Mouse (Mus musculus) kidney, adult 11 months (tissue): ENCODE data around the gene Flad1.

Source experiments
- DNase-seq: peaks from one replicate; pipeline ENCODE4 v3.0.0; 2022

The Flad1 gene

GRCm38 (mm10) chr3:89395419-89395805 lies 16.3 kb downstream of the Flad1 start:
- peak; percentile 39 for DNase-seq

DNA sequence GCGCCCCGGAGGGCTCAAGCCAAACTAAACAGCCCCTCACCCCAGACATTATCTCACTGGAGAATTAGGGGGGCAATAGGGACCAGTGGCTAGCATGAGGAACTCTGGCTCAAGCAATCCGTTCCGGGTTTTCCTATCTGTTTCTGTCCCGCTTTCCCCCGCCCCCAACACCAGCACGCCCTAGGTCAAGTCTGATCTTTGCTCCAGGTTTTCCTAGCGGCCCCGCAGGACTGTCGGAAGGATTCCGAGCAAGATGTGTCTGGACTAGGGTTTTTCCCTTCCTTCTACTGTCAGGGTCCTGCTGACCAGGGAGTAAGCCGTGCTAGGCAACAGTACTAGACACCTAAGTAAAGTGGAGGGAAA lies 16.8 kb downstream of the Flad1 start:
- peak; percentile 90 for DNase-seq

- DNase-seq, result peak; percentile 94
These were observed 17.4 kb downstream of the Flad1 start, which contains the start of gene Zbtb7b for GRCm38 (mm10) chr3:89394006-89394893. TSS of gene Zbtb7b (minus strand) at chr3:89394776.

- DNase-seq, result peak; percentile 99
These were observed 18.1 kb downstream of the Flad1 start for GRCm38 (mm10) chr3:89393605-89394004.

DNA sequence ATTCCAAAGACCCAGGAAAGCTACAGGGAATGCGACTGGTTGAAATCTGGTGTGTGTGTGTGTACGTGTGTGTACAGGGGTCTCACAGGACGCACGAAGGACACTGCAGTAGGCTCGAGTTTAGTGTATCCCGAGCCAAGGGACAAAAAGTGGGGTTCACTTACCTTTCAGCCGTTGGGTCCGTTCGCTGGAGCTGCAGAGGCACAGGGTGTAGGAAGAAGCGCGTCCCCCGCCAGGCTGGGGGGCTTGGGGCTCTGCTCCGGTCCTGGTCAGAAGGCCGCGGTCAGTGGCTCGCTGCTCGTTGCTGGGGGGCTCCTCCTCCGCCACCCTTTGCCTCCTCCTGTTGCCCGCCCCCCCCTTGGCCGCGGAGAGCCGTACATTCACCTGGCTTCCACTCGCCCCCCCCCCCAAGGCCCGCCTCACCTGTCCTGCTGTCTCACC lies 18.8 kb downstream of the Flad1 start:
- peak; percentile 61 for DNase-seq

DNA sequence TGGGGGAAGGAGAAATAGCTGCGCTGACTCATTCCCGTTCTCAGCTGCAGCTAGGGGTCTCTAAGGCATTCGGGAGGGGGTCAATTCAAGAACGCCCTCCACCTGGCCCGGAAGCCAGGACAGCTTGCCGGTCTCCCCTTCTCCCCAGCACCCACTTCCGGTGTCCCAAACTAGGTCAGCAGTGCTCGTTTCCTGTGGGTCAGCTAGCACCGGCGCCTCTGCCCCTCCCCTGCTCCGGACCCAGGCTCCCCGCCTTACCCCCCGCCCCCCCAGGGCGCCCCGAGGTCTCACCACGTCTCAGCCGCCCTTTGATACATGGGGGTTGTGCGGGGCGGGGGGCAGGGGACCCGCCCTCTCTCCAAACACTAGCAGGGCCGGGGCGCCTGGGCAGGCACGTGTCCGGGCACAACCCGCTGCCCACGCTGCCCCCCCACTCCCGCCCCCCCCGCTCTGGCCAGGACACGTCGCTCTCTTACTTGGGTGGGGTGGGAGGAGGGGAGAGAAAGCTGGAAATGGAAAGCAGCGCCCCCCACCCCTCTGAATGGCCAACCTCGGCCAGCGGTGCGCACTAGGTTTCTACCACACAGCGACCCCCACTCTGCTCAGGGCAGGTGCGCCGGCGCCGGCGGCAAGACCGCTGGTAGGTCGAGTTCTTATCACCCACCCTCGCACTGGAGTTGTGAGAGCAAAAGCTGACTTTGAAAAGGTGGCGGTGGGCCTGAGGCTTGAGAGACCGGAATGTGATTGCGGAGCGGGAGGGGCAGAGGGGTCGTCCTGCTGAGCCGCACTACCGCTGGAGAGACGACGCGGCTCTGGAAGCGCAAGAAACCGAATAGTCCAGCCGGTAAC lies 19.8 kb downstream of the Flad1 start:
- DNase-seq, result peak; percentile 84

DNA sequence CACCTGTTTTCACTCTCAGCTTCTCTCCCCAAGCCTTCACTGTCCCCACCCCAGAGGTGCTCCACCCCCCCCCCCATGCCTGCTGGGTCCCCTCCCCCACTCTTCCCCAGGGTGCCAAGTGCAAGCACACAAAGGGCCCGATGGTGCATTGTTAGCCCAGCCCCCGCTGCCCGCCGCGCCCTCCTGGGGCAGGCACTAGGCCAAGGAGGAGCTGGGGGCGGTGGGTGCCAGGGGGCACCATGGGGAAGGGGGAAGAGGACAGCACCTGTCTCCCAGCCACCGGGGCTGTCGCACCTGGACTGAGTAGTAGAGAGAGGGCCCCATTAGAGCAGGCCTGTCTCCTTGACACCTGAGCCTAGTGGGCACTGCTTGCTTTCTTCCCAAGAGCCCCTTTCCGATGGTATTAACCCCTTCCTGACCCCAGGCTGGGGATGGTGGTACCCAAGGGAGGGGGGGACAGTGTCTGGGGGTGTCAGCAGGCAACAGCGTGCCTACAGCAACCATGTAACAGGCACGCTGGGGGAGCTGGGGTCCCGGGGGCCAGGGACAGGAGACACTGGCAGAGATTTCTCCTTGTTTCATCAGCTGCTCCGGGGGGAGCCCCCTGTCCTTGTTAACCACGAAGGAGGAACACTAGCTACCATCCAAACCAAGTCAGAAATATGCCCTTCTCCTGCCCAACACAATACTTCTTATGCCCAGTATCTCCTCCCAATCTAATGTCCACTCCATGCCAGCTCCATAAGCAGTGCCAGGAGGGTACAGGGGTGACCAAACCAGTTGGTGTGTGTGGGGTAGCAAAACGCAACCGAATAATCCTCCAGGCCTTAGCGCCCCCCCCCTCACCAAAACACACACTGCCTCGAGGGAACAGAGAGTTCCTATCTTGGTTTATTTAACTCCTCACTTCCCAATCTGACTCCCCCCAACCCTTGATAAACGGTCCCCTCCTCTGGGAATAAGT lies 20.7 kb downstream of the Flad1 start:
- peak; percentile 40 for DNase-seq

DNA sequence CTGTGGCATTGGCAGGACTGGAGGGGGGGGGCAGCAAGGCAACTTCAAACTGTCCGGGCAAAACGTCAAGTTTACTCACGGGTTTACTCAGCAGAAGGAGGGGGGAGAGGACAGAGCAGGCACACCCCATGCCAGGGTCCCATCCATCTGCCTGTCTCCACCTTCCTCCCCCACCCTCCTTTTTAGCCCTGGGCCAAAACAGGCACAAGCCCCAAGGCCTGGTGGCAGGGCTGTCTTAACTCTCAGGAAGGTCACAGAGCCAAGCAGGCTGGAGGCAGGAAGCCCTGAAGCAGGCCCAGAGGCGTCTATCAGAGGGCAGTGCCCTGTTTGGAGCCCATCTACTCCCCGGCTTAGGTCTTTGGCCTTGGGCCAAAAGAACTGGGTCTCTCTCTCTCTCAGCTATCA lies 21.6 kb downstream of the Flad1 start:
- peak; percentile 53 for DNase-seq

DNA sequence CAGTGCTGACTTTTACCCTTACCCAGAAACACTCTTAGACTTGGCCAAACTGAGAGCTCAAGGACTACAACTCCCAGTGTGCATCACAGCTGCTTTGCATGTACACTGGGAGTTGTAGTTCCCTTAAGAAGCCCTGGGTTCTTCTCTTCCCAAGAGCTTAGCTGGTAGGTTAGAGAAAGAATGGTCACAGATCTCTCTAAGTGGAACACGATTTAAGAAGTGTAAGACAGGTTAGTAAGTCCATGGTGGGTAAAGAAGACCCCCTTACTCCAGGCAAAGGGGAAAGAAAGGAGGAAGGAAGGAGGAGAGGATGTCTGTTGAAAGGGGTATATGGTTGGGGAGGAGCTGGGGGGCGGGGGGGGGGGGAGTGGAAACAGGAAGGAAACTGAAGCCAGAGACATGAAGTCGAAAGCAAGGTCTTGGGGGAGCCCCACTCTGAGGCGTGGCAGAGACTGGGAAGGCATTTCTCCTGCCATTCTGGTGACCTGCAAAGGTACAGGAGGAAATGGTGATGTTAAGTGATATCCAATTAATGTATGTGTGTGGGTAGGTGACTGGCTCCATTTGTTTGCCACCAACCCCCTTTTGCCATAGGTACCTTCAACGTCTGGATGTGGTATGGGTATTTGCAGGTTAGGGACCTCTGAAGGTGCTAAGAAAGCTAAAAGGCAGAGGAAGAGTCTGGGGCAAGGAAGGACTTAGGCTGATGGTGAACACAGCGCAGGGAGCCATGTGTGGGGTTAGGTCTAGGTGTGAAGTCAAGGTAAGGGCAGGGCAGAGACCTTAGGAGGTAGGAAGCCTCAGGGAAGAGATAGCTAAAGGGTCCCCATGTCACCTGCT lies 22.5 kb downstream of the Flad1 start:
- peak; percentile 31 for DNase-seq

DNA sequence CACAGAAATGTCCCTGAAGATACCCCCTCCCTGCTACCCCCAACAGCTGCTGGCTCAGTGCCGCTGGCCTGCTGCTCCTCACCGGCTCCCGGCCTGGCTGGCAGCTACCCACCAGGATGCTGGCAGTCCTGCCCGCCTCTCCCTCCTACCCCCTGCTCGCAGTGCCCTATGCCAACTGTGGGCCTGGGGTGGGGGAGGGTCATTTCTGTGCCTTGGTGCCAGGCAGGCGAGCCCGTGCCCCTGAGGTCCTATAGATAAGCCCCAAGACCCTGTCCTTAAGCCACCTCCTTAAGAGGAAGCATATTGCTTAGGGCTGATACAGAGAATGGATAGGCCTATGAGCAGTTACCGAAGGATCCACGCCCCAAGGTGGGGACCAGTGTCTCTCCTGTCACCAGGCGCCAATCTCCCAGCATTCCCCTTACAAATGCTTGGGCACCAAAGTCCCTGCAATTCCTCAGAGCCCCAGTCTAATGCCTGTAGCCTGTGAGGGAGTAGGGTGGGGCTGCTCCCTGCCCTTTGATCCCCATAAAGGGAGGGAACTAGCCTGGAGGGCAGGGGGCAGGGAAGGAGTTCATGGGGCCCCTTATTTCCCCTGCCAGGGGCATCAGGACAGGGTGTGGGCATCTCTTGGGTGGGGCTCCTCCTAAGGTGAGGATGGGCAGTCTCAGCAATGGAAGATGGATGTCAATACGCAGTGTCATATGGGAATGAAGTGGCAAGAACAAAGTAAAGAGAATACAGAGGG lies 23.4 kb downstream of the Flad1 start:
- peak; percentile 67 for DNase-seq

GRCm38 (mm10) chr3:89387632-89388031 lies 24.0 kb downstream of the Flad1 start:
- peak; percentile 37 for DNase-seq

DNA sequence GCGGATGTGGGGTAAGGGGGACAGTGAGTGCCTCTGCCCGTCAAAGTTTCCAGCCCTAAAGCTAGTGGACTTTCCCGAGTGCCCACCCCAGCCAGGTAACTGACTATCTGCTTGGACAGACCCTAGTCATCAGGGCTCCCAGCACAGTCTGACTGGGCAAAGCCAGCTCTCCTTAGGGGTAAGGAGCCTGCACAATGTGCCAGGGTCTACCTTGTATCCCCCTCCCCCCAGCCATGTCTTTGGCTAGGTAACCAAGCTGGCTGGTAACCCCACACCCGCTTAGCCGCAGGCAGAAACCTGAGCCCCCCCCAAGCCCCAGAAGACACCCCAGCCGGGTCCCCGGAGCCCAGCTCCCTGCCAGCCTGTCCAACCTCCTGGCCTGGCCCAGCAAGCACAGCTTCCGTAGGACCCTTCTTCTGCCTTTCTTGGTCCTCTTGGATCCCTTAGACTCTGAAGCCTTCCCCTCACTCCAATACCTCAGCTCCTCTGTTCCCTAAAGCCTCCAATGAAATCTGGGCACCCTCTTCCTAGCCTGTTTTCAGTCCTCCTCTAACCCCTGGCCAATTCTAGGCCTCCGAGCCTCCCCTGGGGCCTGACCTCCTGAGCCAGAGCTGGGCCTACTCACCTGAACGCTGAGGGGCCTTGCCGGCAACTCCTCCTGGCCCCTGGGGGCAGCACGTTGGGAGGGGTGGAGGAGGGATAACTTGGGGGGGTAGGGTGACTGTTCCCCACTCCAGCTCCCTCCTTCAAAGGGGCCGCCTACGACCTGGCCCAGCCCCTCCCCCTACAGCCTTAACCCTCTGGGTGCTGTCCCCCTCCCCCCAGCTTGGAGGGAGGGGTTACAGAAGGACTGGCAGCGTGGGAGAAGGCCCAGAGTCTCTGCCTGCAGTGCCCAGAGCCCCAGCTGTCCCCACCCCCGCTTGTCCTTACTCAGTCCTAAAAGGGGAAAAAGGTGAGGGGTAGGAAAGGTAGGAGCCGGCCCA lies 24.9 kb downstream of the Flad1 start:
- DNase-seq, result no peak

- DNase-seq, result no peak
These were observed 26.2 kb downstream of the Flad1 start for GRCm38 (mm10) chr3:89385451-89385850.

- no peak for DNase-seq
These were observed 27.2 kb downstream of the Flad1 start for GRCm38 (mm10) chr3:89384331-89385076.

DNA sequence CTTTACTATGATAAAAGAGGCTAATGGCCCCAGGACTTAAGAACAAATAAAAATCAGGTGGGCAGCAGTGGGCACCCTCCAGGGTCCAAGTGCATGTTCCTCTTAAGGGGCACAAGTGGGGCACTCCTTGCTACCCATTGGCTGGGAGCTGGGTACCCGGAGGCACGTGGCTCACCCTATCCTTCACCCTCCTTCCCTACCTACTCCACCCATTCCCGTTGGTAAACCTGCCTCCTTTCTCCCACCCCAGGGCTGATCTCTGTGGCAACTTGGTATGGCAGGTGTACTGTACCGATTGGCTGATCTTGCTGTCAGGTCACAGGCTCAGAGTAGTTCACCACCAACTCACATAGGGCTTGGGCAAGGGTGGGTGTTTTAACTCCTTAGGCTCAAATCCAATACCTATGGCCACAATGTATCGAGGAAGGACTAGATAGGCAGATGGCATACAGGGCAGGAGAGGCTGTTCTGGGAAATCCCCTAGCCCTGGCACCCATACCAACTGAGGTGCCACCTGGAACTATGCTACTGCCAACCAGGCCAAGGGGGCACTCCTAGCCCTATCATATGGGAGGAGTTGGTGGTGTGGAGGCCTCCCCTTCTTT lies 27.9 kb downstream of the Flad1 start:
- no peak for DNase-seq

- no peak for DNase-seq
These were observed 28.7 kb downstream of the Flad1 start for GRCm38 (mm10) chr3:89382950-89383349.

GRCm38 (mm10) chr3:89382033-89382882 lies 29.4 kb downstream of the Flad1 start:
- no peak for DNase-seq
